Mouse (Mus musculus) cerebellum, postnatal 10 days (tissue): ENCODE measurements around the gene Fam163a.
A peak's percentile ranks its signal among the peaks of the same experiment; 100 is the strongest.

Experiments used
- DNase-seq, 2 experiments: peaks; one replicate each; pipeline ENCODE4 v3.0.0; 2021; ENCODE audit warnings: mixed read lengths in 2 of 2

Fam163a gene

GRCm38 (mm10) chr1:156076474-156076873, 128.4 kb downstream of the Fam163a start:
- no peak for DNase-seq

- DNase-seq: no peak
Measured at GRCm38 (mm10) chr1:156074575-156074974, 130.3 kb downstream of the Fam163a start.

DNA sequence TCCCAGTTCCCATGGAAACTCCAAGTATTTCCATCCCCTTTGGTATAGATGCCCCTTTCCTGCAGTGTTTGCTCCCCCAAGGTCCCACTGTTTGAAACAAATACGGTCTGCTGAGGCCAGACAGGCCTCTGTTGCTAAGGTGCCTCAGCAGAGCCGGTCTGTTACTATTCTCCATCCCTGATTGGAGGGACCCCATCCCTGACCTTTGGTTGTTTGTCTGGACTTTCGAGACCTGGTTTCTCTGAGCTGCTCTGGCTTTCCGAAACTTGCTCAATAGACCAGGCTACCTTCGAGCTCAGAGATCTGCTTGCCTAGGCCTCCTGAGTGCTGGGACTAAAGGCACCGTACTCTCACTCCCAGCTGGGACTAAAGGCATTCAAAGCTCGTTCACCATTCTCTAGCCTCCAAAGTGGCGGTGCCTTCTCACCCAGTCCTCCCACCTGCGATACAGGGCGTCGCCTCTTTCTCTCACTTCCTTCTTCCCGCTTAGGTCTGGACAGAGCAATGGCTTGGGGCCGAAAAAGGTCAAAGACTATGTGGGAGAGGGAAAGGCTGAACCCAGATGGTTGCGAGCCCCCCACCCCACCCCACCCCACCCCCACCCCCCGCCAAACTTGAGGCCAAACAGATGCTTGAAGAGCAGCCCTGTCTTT, 131.5 kb downstream of the Fam163a start:
- DNase-seq: no peak

GRCm38 (mm10) chr1:156070106-156070505, 134.7 kb downstream of the Fam163a start:
- DNase-seq: no peak

DNA sequence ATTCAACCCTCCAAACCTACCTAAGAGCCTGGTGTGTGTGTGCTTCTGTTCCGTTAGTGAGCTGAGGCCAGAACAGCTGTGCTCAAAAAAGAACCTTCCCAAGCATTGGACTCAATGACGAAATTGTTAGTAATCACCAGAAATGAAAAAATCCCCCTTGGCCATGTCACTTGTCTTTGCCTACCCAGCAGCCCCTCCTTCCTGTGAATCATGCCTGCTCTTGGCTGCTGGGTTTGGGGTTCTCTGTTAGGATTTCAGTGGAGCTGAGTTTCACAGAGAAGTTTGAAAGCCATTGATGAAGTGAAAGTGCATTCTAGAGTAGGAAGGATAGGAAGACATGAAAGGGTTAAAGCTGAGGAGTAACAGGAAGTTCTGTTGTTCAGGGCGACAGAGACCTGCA, 138.7 kb downstream of the Fam163a start:
- DNase-seq: no peak

DNA sequence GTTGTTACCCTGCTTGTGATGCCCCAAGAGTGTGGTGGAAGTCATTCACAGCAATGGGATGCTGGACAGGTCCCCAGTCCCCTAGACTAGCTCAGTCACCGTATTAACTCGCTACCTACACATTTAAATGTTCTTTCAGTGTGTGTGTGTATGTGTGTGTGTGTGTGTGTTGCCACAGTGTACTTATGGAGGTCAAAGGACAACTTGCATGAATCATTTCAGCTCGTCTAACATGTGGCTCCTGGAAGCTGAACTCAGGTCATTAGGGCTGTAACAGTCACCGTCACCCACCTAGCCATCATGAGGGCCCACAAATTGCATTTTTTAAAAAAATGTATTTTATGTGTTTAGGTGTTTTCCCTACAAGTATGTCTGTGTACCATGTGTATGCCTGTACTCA, 142.6 kb downstream of the Fam163a start:
- DNase-seq: no peak

GRCm38 (mm10) chr1:156058207-156058606, 146.6 kb downstream of the Fam163a start:
- no peak for DNase-seq

GRCm38 (mm10) chr1:156046688-156047087, 158.1 kb downstream of the Fam163a start:
- DNase-seq: peak; percentile 79 to 80

DNA sequence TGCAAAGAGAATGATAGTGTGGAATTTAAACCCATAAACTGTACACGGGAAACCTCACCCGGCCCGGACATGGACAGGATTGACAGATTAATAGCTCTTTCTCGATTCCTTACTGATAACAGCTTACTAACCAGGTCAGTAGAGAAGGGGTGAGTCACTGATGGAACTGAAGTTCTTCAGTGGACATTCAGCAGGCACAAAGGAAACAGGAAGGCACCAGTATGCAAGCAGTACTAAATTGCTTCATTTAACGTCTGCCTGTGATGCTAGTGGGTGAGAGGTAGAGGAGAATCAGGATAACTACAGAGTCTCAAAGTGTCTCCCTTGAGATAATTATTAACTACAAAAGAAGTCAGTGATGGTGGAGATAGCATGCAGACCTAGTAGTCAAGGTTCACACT, 160.6 kb downstream of the Fam163a start:
- no peak for DNase-seq

GRCm38 (mm10) chr1:156043027-156043426, 161.8 kb downstream of the Fam163a start:
- peak; percentile 69 to 70 for DNase-seq

DNA sequence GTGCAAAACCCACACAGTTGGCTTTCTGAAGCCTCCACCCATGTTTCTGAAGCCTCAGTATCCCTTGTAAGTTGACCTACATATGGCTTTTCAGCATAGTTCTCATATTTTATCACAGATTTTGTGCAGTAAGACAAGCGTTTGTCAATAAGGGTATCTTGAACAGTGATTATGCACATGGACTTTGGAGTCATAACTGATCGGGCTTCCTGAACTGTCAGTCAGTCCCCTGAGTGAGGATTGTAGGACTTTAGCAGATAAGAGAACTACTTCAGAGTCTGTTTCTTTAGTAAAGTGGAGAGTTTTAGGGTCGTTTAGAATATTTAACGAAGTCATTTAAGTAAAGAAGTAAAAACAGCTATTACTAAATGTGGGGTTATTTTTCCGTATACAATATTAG, 162.3 kb downstream of the Fam163a start:
- DNase-seq: no peak

- DNase-seq: no peak
Measured at GRCm38 (mm10) chr1:156041451-156042241, 163.2 kb downstream of the Fam163a start.

DNA sequence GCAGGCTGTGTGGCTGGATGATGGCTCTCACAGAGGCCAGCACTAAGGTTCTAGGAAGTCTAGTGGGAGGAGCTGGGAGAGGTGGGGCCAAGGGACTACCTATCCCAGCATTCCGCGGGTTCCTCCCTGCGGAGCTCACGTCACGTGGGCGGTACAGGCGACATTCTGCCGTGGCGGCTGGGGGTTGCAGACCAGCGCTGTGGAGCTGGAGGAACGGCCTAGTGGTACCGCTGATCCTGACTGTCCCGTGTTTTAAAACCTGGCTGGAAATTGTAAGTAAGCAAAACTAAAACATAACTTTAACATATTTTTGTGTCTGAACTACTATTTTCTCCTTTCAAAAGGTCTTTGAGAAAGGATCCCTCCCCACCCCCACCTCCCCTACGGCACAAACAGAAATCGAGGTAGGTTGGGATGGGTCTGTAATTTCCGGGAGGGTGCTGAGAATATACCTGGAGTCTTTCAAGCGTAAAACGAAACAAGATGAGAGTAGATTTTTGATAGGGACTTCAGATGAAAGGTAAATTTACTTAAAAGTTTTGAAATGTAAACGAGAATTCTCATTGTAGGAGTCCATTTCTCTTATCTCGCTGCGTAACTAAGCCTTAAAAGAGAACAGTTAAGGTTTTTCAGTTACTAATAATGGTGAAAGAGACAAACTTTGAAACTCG, 164.0 kb downstream of the Fam163a start:
- DNase-seq: peak; percentile 94 to 96

DNA sequence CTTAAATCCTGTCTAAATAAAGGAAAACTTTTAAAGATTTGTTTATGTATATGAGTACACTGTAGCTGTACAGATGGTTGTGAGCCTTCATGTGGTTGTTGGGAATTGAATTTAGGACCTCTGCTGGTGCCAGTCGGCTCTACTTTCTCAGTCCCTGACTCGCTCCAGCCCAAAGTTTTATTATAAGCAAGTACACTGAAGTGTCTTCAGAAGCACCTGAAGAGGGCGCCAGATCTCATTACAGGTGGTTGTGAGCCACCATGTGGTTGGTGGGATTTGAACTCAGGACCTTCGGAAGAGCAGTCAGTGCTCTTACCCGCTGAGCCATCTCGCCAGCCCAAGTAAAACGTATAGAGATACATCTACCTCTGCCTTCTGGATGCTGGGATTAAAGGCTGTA, 164.8 kb downstream of the Fam163a start:
- DNase-seq: peak; percentile 13 to 23

DNA sequence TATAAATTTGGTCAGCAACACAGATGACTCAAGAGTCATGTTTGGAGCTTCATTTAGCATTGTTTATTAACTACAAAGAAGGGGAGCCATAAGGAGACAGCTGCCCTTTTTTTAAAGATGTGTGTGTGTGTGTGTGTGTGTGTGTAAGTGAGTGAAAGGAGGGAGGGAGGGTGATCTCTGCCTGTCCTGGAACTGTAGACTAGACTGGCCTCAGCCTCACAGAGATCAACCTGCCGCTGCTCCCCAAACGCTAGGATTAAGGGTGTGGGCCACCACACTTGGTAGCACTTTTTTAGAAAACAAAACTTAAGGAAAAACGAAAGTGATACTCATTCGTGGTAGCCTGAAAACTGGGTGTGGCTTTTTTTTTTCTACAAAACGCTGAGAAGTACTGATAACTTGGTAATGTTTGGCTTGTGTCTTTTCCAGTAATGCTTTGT, 167.7 kb downstream of the Fam163a start:
- no peak for DNase-seq

DNA sequence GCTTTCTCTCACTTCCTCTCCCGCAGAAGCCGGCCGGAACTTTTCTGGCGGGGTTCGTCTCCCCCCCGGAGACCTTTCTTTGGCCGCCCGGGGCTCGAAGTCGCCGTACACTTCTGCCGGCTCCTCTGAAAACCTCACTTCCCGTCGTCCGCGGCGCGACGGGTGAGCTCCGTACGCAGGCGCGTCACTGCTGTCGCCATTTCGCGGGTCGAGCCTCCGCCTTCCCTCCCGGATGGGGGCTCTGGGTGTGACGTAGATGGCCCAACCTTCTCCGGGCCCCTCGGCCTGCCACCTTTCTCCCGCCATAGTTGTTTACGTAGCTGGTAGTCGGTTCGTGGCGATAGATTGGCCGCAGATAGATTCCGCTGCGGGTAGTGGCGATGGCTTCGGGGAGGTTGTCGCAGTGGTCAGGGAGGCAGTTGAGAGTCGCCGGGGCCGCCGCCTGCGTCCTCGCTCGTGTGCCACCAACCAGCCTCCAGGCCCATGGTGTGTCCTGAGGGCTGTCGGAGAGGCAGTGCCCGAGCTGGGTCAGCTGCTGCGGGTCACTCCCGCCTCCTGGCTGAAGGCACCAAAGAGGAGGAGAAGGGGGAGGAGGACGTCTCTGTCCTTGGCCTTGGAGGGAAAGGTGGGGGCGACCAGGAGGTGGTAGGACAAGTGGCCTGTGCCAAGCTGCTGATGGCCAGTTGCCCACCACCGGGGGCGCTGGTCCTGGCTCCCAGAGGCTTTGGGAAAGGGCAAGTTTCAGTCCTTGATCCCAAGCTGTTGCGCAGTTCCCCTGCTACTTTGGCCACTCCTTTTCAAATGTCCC, 168.7 kb downstream of the Fam163a start, which contains the start of gene Tor1aip1:
Gene Tor1aip1 (minus strand): TSS at position 551 of the 808 bp plus-strand sequence.
- peak; percentile 99 to 100 for DNase-seq

GRCm38 (mm10) chr1:156035269-156035929, 169.4 kb downstream of the Fam163a start, which contains the start of gene Tor1aip2:
Gene Tor1aip2, plus strand, starts transcription at chr1:156035403.
- DNase-seq: peak; percentile 87 to 89

DNA sequence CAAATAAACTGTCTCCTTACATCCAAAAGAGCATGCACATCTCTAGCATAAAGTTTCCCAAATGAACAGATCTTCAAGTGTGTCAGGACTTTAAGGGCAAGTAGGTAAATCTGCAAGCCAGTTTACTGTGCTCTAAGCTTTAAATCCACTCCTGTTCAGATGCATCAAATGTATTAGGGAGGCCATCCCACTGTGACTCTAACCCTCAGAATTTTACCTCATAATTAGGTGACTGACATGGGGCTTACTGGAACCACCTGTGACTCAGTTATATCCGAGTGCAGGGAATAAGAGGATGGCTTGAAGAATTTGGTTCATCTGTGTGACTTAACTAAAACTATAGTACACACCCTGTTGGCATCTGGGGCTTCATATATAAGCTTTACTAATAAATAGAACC, 170.2 kb downstream of the Fam163a start:
- DNase-seq: no peak

GRCm38 (mm10) chr1:156033921-156034320, 170.9 kb downstream of the Fam163a start:
- no peak for DNase-seq

GRCm38 (mm10) chr1:156028340-156028975, 176.4 kb downstream of the Fam163a start:
- DNase-seq: no peak

DNA sequence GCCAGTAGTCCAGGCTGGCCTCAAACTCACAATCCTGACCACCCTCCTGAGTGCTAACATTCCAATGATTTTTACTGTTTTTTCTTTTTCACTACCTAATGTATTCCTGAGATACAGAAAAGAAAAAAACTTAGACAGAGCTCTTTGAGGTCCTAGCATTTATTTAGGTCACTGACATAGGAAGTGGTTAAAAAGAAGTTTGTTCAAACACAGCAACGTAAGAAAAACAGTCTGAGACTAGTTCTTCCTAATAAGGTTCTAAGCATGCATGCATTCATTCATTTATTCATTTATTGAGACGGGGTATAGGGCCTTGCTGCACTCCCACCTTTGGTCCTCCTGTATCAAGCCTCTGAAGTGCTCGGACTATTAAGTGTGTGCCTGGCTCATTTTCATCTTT, 177.0 kb downstream of the Fam163a start:
- no peak for DNase-seq
